Mouse (Mus musculus) B cell, adult 62 days (primary cell): ENCODE measurements around the gene Tsc22d2. TPM values are rescaled to one million over a fixed set of nuclear protein-coding genes. Genes with fewer than 3 reads are reported as not detected.

Experiments
- total RNA-seq: library from RNA; stranded (reverse); gene quantifications from 4 replicates; pipeline ENCODE4 v1.2.4, GENCODE M21; 2023

Gene Tsc22d2
- total RNA-seq = 76.5 to 88.0 TPM (median 81.4 TPM) in 4 replicates

DNA sequence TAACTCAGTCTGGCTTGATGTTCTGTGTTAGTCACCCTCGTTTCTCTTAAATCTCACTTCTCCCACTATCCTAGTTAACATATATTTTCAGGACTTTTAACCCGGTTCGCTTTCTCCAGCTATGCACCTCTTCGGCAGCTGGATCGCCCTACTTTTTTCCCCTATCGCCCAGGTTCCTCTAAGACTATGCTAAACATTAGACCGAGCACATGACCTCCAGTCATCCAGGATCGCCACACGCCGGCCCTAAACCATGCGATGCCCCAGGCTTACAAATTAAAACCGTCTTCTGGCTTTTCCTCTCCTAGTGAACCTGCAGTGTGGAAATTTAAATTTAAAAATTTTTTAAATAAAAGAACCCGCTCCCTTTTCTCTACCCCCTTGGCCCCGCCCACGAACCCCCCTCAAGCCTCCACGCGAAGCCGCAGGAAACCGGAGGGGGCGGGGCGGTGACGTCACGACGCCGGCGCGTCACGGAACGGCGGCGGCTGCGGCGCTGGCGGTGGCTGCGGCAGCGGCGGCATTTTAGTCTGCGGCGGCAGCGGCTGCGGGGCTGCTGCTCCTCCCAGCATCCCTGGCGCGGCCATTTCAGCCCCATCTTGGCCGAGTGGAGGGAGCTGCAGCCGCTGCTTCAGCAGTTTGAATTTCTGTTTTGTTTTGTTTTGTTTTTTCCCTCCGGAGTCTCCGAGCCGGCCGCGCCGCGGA lies at the start of gene Tsc22d2:
Tsc22d2 (plus strand) TSS at position 482 of the 705 bp plus-strand sequence.

Other genes starting within 250 kb of the Tsc22d2 start
- 62.8 to 75.4 TPM (median 64.2 TPM) in 4 replicates for gene Eif2a, start 111.1 kb downstream of the Tsc22d2 start, total RNA-seq
- 309 to 317 TPM (median 313 TPM) in 4 replicates for gene Serp1, start 111.2 kb downstream of the Tsc22d2 start, total RNA-seq
- 137 to 144 TPM (median 141 TPM) in 4 replicates for gene Selenot, start 161.9 kb downstream of the Tsc22d2 start, total RNA-seq
- not detected in 4 replicates for gene Erich6, start 222.5 kb downstream of the Tsc22d2 start, total RNA-seq